In genomic region chr11:104611579-104612151, GRCm38 (mm10) we compare ENCODE assay signal across 12 mouse cellular contexts. TPM values are rescaled to one million over a fixed set of nuclear protein-coding genes. Genes with fewer than 3 reads are reported as not detected.
A peak's percentile ranks its signal among the peaks of the same experiment; 100 is the strongest.
DNase-seq lines count a peak whose midpoint lies in the region; ATAC-seq and TF ChIP-seq lines count a peak whose summit lies in the region.
"Had no signal": no experiment of that assay in that cellular context is flagged by ENCODE, and none has a peak within 500 bp of the region (broad histone marks: within the 10 kb centered on the region; RNA-seq: fewer than 3 reads in every experiment).

No protein-coding gene starts in this region.

- no peak overlapping the region for H3K27ac ChIP-seq in stomach, postnatal 0 days (replicated peaks)
- no peak overlapping the region for H3K27ac ChIP-seq in midbrain, postnatal 0 days (ENCODE audit: low read depth, low read length)
- H3K27ac ChIP-seq: forebrain, embryonic 12.5 days; hindbrain, embryonic 14.5 days; midbrain, embryonic 15.5 days had no signal

- 29% methylated on average over 4 of the region's 4 CpGs for WGBS in stomach, postnatal 0 days
- 52% methylated on average over 4 of the region's 4 CpGs for WGBS in midbrain, postnatal 0 days

- H3K4me2 ChIP-seq in stomach, postnatal 0 days (replicated peaks; ENCODE audit: low read depth) = no peak overlapping the region
- H3K4me2 ChIP-seq in midbrain, postnatal 0 days (ENCODE audit: low read depth, low read length, poor library complexity, severe bottlenecking) = no peak overlapping the region
- H3K4me2 ChIP-seq: forebrain, embryonic 12.5 days; hindbrain, embryonic 14.5 days; midbrain, embryonic 15.5 days had no signal

- no peak overlapping the region for H3K4me3 ChIP-seq in stomach, postnatal 0 days (ENCODE audit: low read depth, low read length)
- no peak overlapping the region for H3K4me3 ChIP-seq in midbrain, postnatal 0 days (ENCODE audit: low read depth, low read length)
- H3K4me3 ChIP-seq: forebrain, embryonic 12.5 days; midbrain, embryonic 15.5 days had no signal

- no peak overlapping the region for H3K9ac ChIP-seq in stomach, postnatal 0 days (ENCODE audit: low read length)
- H3K9ac ChIP-seq in midbrain, postnatal 0 days (replicated peaks; ENCODE audit: low read length, poor library complexity, severe bottlenecking) = no peak overlapping the region
- H3K9ac ChIP-seq: forebrain, embryonic 12.5 days; hindbrain, embryonic 14.5 days; midbrain, embryonic 15.5 days had no signal

- peaks cover 3% of the 10 kb centered on the region; the same call in 1 of the 2 replicates for H3K4me1 ChIP-seq in stomach, postnatal 0 days (replicated peaks; ENCODE audit: control insufficient read depth, insufficient read depth)
- H3K4me1 ChIP-seq in midbrain, postnatal 0 days (ENCODE audit: insufficient read depth, low read length) = peaks cover 6% of the 10 kb centered on the region; the same call in 1 of the 2 replicates

- TF ChIP-seq EP300 in stomach, postnatal 0 days (optimal IDR thresholded peaks at IDR 0.05) = no peak

- H3K27me3 ChIP-seq in stomach, postnatal 0 days (ENCODE audit: control insufficient read depth, insufficient read depth, low read length) = no peaks in the 10 kb centered on the region
- 0 out of 2 replicates have a peak, but pooled peaks cover 4% of the 10 kb centered on the region for H3K27me3 ChIP-seq in midbrain, postnatal 0 days (ENCODE audit: insufficient read depth, low read length)

- H3K9me3 ChIP-seq in stomach, postnatal 0 days (ENCODE audit: control insufficient read depth, low read length) = no peaks in the 10 kb centered on the region
- H3K9me3 ChIP-seq in midbrain, postnatal 0 days (ENCODE audit: low read length) = no peaks in the 10 kb centered on the region
- H3K9me3 ChIP-seq: forebrain, embryonic 12.5 days; midbrain, embryonic 15.5 days had no signal

- H3K36me3 ChIP-seq in stomach, postnatal 0 days (ENCODE audit: control insufficient read depth, insufficient read depth, low read length) = no peaks in the 10 kb centered on the region
- H3K36me3 ChIP-seq in midbrain, postnatal 0 days (ENCODE audit: insufficient read depth, low read length) = no peaks in the 10 kb centered on the region
- H3K36me3 ChIP-seq: forebrain, embryonic 12.5 days; midbrain, embryonic 15.5 days had no signal

- peak; percentile 74 for DNase-seq in ovary, adult 18-20 months (ENCODE audit: low spot score)
- DNase-seq in ovary, postnatal 36 days (ENCODE audit: low spot score) = no peak
- peak; percentile 48 for DNase-seq in adrenal gland, postnatal 10 days
- DNase-seq in kidney, postnatal 36 days = peak; percentile 68 to 75
- no peak for DNase-seq in urinary bladder, adult 18-20 months (ENCODE audit: low spot score in 2 of 2)
- no peak for DNase-seq in stomach, postnatal 0 days (ENCODE audit: low spot score)
- no peak for DNase-seq in midbrain, postnatal 0 days (ENCODE audit: low spot score)
- DNase-seq: embryo, embryonic 11 days had no signal

- no peak for TF ChIP-seq CTCF in stomach, postnatal 0 days (IDR thresholded peaks at IDR 0.05; ENCODE audit: low read depth)
- no peak for TF ChIP-seq CTCF in midbrain, postnatal 0 days (IDR thresholded peaks at IDR 0.05)

- ATAC-seq in megakaryocyte-erythroid progenitor cell, adult 5-6 weeks (replicated peaks; ENCODE audit: low FRiP score, low TSS enrichment, poor library complexity, severe bottlenecking) = peak; percentile 58
- ATAC-seq in stomach, postnatal 0 days (ENCODE audit: low FRiP score, low TSS enrichment) = no peak
- ATAC-seq in midbrain, postnatal 0 days (ENCODE audit: low FRiP score) = no peak
- ATAC-seq: midbrain, embryonic 15.5 days had no signal

RNA-seq across cellular contexts. Expression of gene Itgb3, which starts 3.9 kb away (rescaled TPM):
- total RNA-seq in adrenal gland, postnatal 10 days (2021) = 10 to 100 TPM in 1 of 2 experiments, 1 to 10 TPM in 1; 9.4 to 15.4 TPM
- total RNA-seq in megakaryocyte-erythroid progenitor cell, adult 5-6 weeks (2014; fragmentation: Nextera tagmentation) = 0.52 and 0.94 TPM in 2 replicates
- total RNA-seq in megakaryocyte-erythroid progenitor cell, adult 5-6 weeks (2017) = 2.6 and 3.6 TPM in 2 replicates
- polyA plus RNA-seq in stomach, postnatal 0 days (2015; fragmentation: Nextera tagmentation; extraction: Ambion mirVana) = 4.7 and 5.1 TPM in 2 replicates
- total RNA-seq in midbrain, postnatal 0 days (2014; rRNA removed) = 1.5 and 1.7 TPM in 2 replicates
- polyA plus RNA-seq in midbrain, postnatal 0 days (2015; fragmentation: Nextera tagmentation; extraction: Ambion mirVana) = 0.62 and 0.83 TPM in 2 replicates

Comparison
In these comparisons a context has a peak if more than half of its experiments do, and no peak if none do; other contexts are left out.
1. DNase-seq: peak in ovary, adult 18-20 months (single experiment), adrenal gland, postnatal 10 days (single experiment) and kidney, postnatal 36 days (2 of 2); none in ovary, postnatal 36 days (single experiment), urinary bladder, adult 18-20 months (0 of 2), stomach, postnatal 0 days (single experiment) and midbrain, postnatal 0 days (single experiment).